8 mouse cellular contexts compared by ENCODE assay signal in the genomic region with DNA sequence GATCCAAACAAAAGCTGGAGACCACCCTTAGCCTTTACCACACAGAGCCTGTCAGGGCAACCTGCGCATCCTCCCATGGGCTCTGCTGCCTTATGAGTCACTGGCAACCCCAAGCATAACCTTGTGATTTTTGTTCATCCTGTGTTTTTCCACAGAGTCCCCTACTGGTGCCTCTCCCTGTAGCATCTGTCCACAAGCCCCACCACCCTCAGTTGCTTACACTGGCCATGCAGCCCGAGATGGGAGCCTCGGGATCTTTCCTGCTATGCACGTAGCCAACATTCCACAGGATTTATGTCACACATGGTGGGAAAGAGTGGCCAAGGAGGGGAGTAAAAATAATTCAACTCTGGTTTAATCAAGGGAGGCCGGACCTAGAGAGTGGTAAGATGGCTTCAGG.
A peak's percentile ranks its signal among the peaks of the same experiment; 100 is the strongest.
DNase-seq lines count a peak whose midpoint lies in the region; ATAC-seq lines count a peak whose summit lies in the region.

No protein-coding gene starts in this region.

- H3K27ac ChIP-seq in kidney, embryonic 15.5 days, result 0 out of 2 replicates have a peak overlapping the region, but pooled peaks have one; percentile 20
- H3K27ac ChIP-seq in embryonic facial prominence, embryonic 12.5 days, result peak overlapping the region; percentile 75
- H3K27ac ChIP-seq in heart, embryonic 10.5 days, result peak overlapping the region; percentile 37
- H3K27ac ChIP-seq in limb, embryonic 15.5 days, result peak overlapping the region; percentile 81

- H3K4me3 ChIP-seq in kidney, embryonic 15.5 days (replicated peaks), result no peak overlapping the region
- no peak overlapping the region for H3K4me3 ChIP-seq in embryonic facial prominence, embryonic 12.5 days
- H3K4me3 ChIP-seq in heart, embryonic 10.5 days, result no peak overlapping the region
- H3K4me3 ChIP-seq in limb, embryonic 15.5 days, result no peak overlapping the region

- 44% methylated on average over 5 of the region's 5 CpGs for WGBS in kidney, embryonic 15.5 days
- 62% methylated on average over 5 of the region's 5 CpGs for WGBS in embryonic facial prominence, embryonic 12.5 days
- WGBS in heart, embryonic 10.5 days, result 29% methylated on average over 5 of the region's 5 CpGs
- 40% methylated on average over 5 of the region's 5 CpGs for WGBS in limb, embryonic 15.5 days

- no peaks in the 10 kb centered on the region; the same call in 1 of the 2 replicates for H3K27me3 ChIP-seq in kidney, embryonic 15.5 days
- H3K27me3 ChIP-seq in embryonic facial prominence, embryonic 12.5 days, result no peaks in the 10 kb centered on the region
- no peaks in the 10 kb centered on the region for H3K27me3 ChIP-seq in heart, embryonic 10.5 days (ENCODE audit: insufficient read depth, poor library complexity, severe bottlenecking)
- no peaks in the 10 kb centered on the region for H3K27me3 ChIP-seq in limb, embryonic 15.5 days

- peaks cover 28% of the 10 kb centered on the region for H3K4me1 ChIP-seq in kidney, embryonic 15.5 days
- peaks cover 24% of the 10 kb centered on the region for H3K4me1 ChIP-seq in embryonic facial prominence, embryonic 12.5 days
- H3K4me1 ChIP-seq in heart, embryonic 10.5 days, result peaks cover 29% of the 10 kb centered on the region
- H3K4me1 ChIP-seq in limb, embryonic 15.5 days, result peaks cover 26% of the 10 kb centered on the region

- no peak overlapping the region for H3K4me2 ChIP-seq in kidney, embryonic 15.5 days
- no peak overlapping the region for H3K4me2 ChIP-seq in embryonic facial prominence, embryonic 12.5 days (replicated peaks)
- no peak overlapping the region for H3K4me2 ChIP-seq in limb, embryonic 15.5 days

- H3K9me3 ChIP-seq in kidney, embryonic 15.5 days (replicated peaks), result no peaks in the 10 kb centered on the region
- no peaks in the 10 kb centered on the region for H3K9me3 ChIP-seq in embryonic facial prominence, embryonic 12.5 days
- H3K9me3 ChIP-seq in heart, embryonic 10.5 days, result no peaks in the 10 kb centered on the region
- no peaks in the 10 kb centered on the region for H3K9me3 ChIP-seq in limb, embryonic 15.5 days

- no peaks in the 10 kb centered on the region for H3K36me3 ChIP-seq in kidney, embryonic 15.5 days
- no peaks in the 10 kb centered on the region for H3K36me3 ChIP-seq in embryonic facial prominence, embryonic 12.5 days
- H3K36me3 ChIP-seq in heart, embryonic 10.5 days, result no peaks in the 10 kb centered on the region
- H3K36me3 ChIP-seq in limb, embryonic 15.5 days, result no peaks in the 10 kb centered on the region

- DNase-seq in kidney, adult 8-10 months, result no peak
- peak; percentile 78 for DNase-seq in heart, embryonic 10.5 days (ENCODE audit: low spot score)
- no peak for DNase-seq in T-cell, adult 2 months (ENCODE audit: low spot score)
- no peak for DNase-seq in right cerebral cortex, adult 18-20 months
- no peak for DNase-seq in retina, embryonic 14.5 days (ENCODE audit: low spot score)

- no peak for ATAC-seq in kidney, embryonic 15.5 days (replicated peaks; ENCODE audit: low FRiP score)
- no peak for ATAC-seq in embryonic facial prominence, embryonic 12.5 days (ENCODE audit: insufficient number of reproducible peaks, insufficient read depth, low FRiP score, low TSS enrichment)
- peak; percentile 20; the same call in 1 of the 2 replicates for ATAC-seq in limb, embryonic 15.5 days (ENCODE audit: insufficient number of reproducible peaks, low FRiP score, low TSS enrichment, low read depth)

- no peak overlapping the region for H3K9ac ChIP-seq in kidney, embryonic 15.5 days
- no peak overlapping the region for H3K9ac ChIP-seq in embryonic facial prominence, embryonic 12.5 days
- H3K9ac ChIP-seq in limb, embryonic 15.5 days, result no peak overlapping the region

Comparison
In these comparisons a context has a peak if more than half of its experiments do, and no peak if none do; other contexts are left out.
1. H3K27ac ChIP-seq: peak in every context shown above with its lines; median percentile 81 in limb, embryonic 15.5 days; 75 in embryonic facial prominence, embryonic 12.5 days; 37 in heart, embryonic 10.5 days; 20 in kidney, embryonic 15.5 days.